Mouse (Mus musculus): ENCODE data around the gene Olfr1388. TPM values are rescaled to one million over a fixed set of nuclear protein-coding genes. Genes with fewer than 3 reads are reported as not detected.

The Olfr1388 gene
- polyA plus RNA-seq, 1 experiment from 2014 or later, result 0.06 TPM

Other genes starting within 250 kb of the Olfr1388 start
- 1.0 and 1.5 TPM in 2 replicates for gene Btnl9, start 249.5 kb upstream of the Olfr1388 start, polyA plus RNA-seq (2015; fragmentation: Nextera tagmentation; extraction: Ambion mirVana)
- 44.5 and 48.8 TPM in 2 replicates for gene Zfp62, start 233.3 kb upstream of the Olfr1388 start, polyA plus RNA-seq (2015; fragmentation: Nextera tagmentation; extraction: Ambion mirVana)
- gene Mgat1, start 192.4 kb upstream of the Olfr1388 start, polyA plus RNA-seq (2015; fragmentation: Nextera tagmentation; extraction: Ambion mirVana), result 56.3 and 60.7 TPM in 2 replicates
- not detected in 2 replicates for gene Olfr1393, start 158.3 kb upstream of the Olfr1388 start, polyA plus RNA-seq (2015; fragmentation: Nextera tagmentation; extraction: Ambion mirVana)
- gene Olfr1392, start 151.3 kb upstream of the Olfr1388 start, polyA plus RNA-seq (2015; fragmentation: Nextera tagmentation; extraction: Ambion mirVana), result 0.06 TPM in 1 of 2 replicates, not detected in the other
- gene Olfr10, start 131.9 kb upstream of the Olfr1388 start, polyA plus RNA-seq (2015; fragmentation: Nextera tagmentation; extraction: Ambion mirVana), result not detected in 2 replicates
- not detected in 2 replicates for gene Olfr1391, start 113.9 kb upstream of the Olfr1388 start, polyA plus RNA-seq (2015; fragmentation: Nextera tagmentation; extraction: Ambion mirVana)
- gene Olfr1390, start 101.4 kb upstream of the Olfr1388 start, polyA plus RNA-seq (2015; fragmentation: Nextera tagmentation; extraction: Ambion mirVana), result not detected in 2 replicates
- not detected in 2 replicates for gene Olfr1389, start 13.6 kb upstream of the Olfr1388 start, polyA plus RNA-seq (2015; fragmentation: Nextera tagmentation; extraction: Ambion mirVana)
- gene Olfr1387, start 18.7 kb downstream of the Olfr1388 start, polyA plus RNA-seq (2015; fragmentation: Nextera tagmentation; extraction: Ambion mirVana), result not detected in 2 replicates
- not detected in 2 replicates for gene Olfr1386, start 28.4 kb downstream of the Olfr1388 start, polyA plus RNA-seq (2015; fragmentation: Nextera tagmentation; extraction: Ambion mirVana)
- gene Olfr1385, start 52.4 kb downstream of the Olfr1388 start, polyA plus RNA-seq (2015; fragmentation: Nextera tagmentation; extraction: Ambion mirVana), result 0.04 TPM in 1 of 2 replicates, not detected in the other
- not detected in 2 replicates for gene Olfr1384, start 70.1 kb downstream of the Olfr1388 start, polyA plus RNA-seq (2015; fragmentation: Nextera tagmentation; extraction: Ambion mirVana)
- not detected in 2 replicates for gene Olfr1383, start 83.0 kb downstream of the Olfr1388 start, polyA plus RNA-seq (2015; fragmentation: Nextera tagmentation; extraction: Ambion mirVana)
- gene Olfr1382, start 91.6 kb downstream of the Olfr1388 start, polyA plus RNA-seq (2015; fragmentation: Nextera tagmentation; extraction: Ambion mirVana), result not detected in 2 replicates
- not detected in 2 replicates for gene Olfr1381, start 106.8 kb downstream of the Olfr1388 start, polyA plus RNA-seq (2015; fragmentation: Nextera tagmentation; extraction: Ambion mirVana)
- gene Olfr1380, start 120.3 kb downstream of the Olfr1388 start, polyA plus RNA-seq (2015; fragmentation: Nextera tagmentation; extraction: Ambion mirVana), result not detected in 2 replicates
- 4.2 and 4.3 TPM in 2 replicates for gene Flt4, start 172.6 kb downstream of the Olfr1388 start, polyA plus RNA-seq (2015; fragmentation: Nextera tagmentation; extraction: Ambion mirVana)
- not detected in 2 replicates for gene Scgb3a1, start 227.0 kb downstream of the Olfr1388 start, polyA plus RNA-seq (2015; fragmentation: Nextera tagmentation; extraction: Ambion mirVana)